Mouse (Mus musculus): ENCODE measurements around the gene Mex3d. TPM values are rescaled to one million over a fixed set of nuclear protein-coding genes. Genes with fewer than 3 reads are reported as not detected.

Mex3d gene
- polyA plus RNA-seq, 1 experiment: 34.9 TPM

- peaks cover 26% of the 10 kb centered on the region for H3K4me1 ChIP-seq (replicated peaks; ENCODE audit: control insufficient read depth, insufficient read depth, low read length)
- DNase-seq: no peak
- no peak overlapping the region for H3K27ac ChIP-seq (ENCODE audit: control insufficient read depth, insufficient read depth, low read length)
- TF ChIP-seq CTCF (IDR thresholded peaks at IDR 0.05; ENCODE audit: borderline replicate concordance, control insufficient read depth, extremely low read depth, insufficient read depth, low read length, poor library complexity) (no peak), POLR2A (IDR thresholded peaks at IDR 0.05; ENCODE audit: control insufficient read depth, extremely low read depth, insufficient read depth, low read length, poor library complexity) (no peak)
- H3K36me3 ChIP-seq (ENCODE audit: control insufficient read depth, insufficient read depth, low read length): peaks cover 38% of the 10 kb centered on the region
- 92% methylated on average over 9 of the region's 9 CpGs for WGBS
- peaks cover 8% of the 10 kb centered on the region; the same call in 1 of the 2 replicates for H3K27me3 ChIP-seq (ENCODE audit: control insufficient read depth, insufficient read depth, low read length)
- no peak overlapping the region for H3K4me3 ChIP-seq (ENCODE audit: control insufficient read depth, insufficient read depth, low read length)
Measured at GRCm38 (mm10) chr10:80390697-80391096, 3.2 kb upstream of the Mex3d start.

- peaks cover 8% of the 10 kb centered on the region; the same call in 1 of the 2 replicates for H3K27me3 ChIP-seq (ENCODE audit: control insufficient read depth, insufficient read depth, low read length)
- DNase-seq: no peak
- H3K36me3 ChIP-seq (ENCODE audit: control insufficient read depth, insufficient read depth, low read length): peaks cover 30% of the 10 kb centered on the region
- peaks cover 35% of the 10 kb centered on the region for H3K4me1 ChIP-seq (replicated peaks; ENCODE audit: control insufficient read depth, insufficient read depth, low read length)
- H3K27ac ChIP-seq (ENCODE audit: control insufficient read depth, insufficient read depth, low read length): no peak overlapping the region
- H3K4me3 ChIP-seq (ENCODE audit: control insufficient read depth, insufficient read depth, low read length): no peak overlapping the region
- WGBS: 69% methylated on average over 4 of the region's 4 CpGs
- TF ChIP-seq POLR2A (IDR thresholded peaks at IDR 0.05; ENCODE audit: control insufficient read depth, extremely low read depth, insufficient read depth, low read length, poor library complexity): no peak
- no peak for TF ChIP-seq CTCF (IDR thresholded peaks at IDR 0.05; ENCODE audit: borderline replicate concordance, control insufficient read depth, extremely low read depth, insufficient read depth, low read length, poor library complexity)
Measured at GRCm38 (mm10) chr10:80389185-80389708, 1.8 kb upstream of the Mex3d start.

GRCm38 (mm10) chr10:80388731-80389130 lies 1.3 kb upstream of the Mex3d start:
- H3K27me3 ChIP-seq (ENCODE audit: control insufficient read depth, insufficient read depth, low read length): peaks cover 8% of the 10 kb centered on the region; the same call in 1 of the 2 replicates
- WGBS: 58% methylated on average over 2 of the region's 2 CpGs

GRCm38 (mm10) chr10:80386735-80387471 lies 556 bp downstream of the Mex3d start:
- no peak for TF ChIP-seq CTCF (IDR thresholded peaks at IDR 0.05; ENCODE audit: borderline replicate concordance, control insufficient read depth, extremely low read depth, insufficient read depth, low read length, poor library complexity)
- 0 out of 2 replicates have a peak, but pooled peaks have one; percentile 4 for TF ChIP-seq POLR2A (IDR thresholded peaks at IDR 0.05; ENCODE audit: control insufficient read depth, extremely low read depth, insufficient read depth, low read length, poor library complexity)
- Histone ChIP-seq H3K4me3 (ENCODE audit: control insufficient read depth, insufficient read depth, low read length) (peak overlapping the region; percentile 50), H3K4me1 (replicated peaks; ENCODE audit: control insufficient read depth, insufficient read depth, low read length) (peaks cover 35% of the 10 kb centered on the region), H3K27ac (ENCODE audit: control insufficient read depth, insufficient read depth, low read length) (no peak overlapping the region), H3K36me3 (ENCODE audit: control insufficient read depth, insufficient read depth, low read length) (peaks cover 10% of the 10 kb centered on the region; the same call in 1 of the 2 replicates), H3K27me3 (ENCODE audit: control insufficient read depth, insufficient read depth, low read length) (peaks cover 8% of the 10 kb centered on the region; the same call in 1 of the 2 replicates)
- DNase-seq: peak; percentile 31
- WGBS: 7% methylated on average over 94 of the region's 94 CpGs

More at GRCm38 (mm10) chr10:80388731-80389130, 1.3 kb upstream of the Mex3d start:
- Histone ChIP-seq H3K4me1 (replicated peaks; ENCODE audit: control insufficient read depth, insufficient read depth, low read length) (peaks cover 35% of the 10 kb centered on the region), H3K4me3 (ENCODE audit: control insufficient read depth, insufficient read depth, low read length) (no peak overlapping the region), H3K36me3 (ENCODE audit: control insufficient read depth, insufficient read depth, low read length) (peaks cover 24% of the 10 kb centered on the region), H3K27ac (ENCODE audit: control insufficient read depth, insufficient read depth, low read length) (no peak overlapping the region)
- TF ChIP-seq CTCF (IDR thresholded peaks at IDR 0.05; ENCODE audit: borderline replicate concordance, control insufficient read depth, extremely low read depth, insufficient read depth, low read length, poor library complexity): no peak
- TF ChIP-seq POLR2A (IDR thresholded peaks at IDR 0.05; ENCODE audit: control insufficient read depth, extremely low read depth, insufficient read depth, low read length, poor library complexity): no peak
- DNase-seq: no peak

GRCm38 (mm10) chr10:80385811-80386734 lies 1.4 kb downstream of the Mex3d start:
- DNase-seq: no peak
- Histone ChIP-seq H3K36me3 (ENCODE audit: control insufficient read depth, insufficient read depth, low read length) (peaks cover 12% of the 10 kb centered on the region), H3K4me3 (ENCODE audit: control insufficient read depth, insufficient read depth, low read length) (peak overlapping the region; percentile 50), H3K27ac (ENCODE audit: control insufficient read depth, insufficient read depth, low read length) (no peak overlapping the region), H3K4me1 (replicated peaks; ENCODE audit: control insufficient read depth, insufficient read depth, low read length) (peaks cover 35% of the 10 kb centered on the region), H3K27me3 (ENCODE audit: control insufficient read depth, insufficient read depth, low read length) (peaks cover 8% of the 10 kb centered on the region; the same call in 1 of the 2 replicates)
- WGBS: 46% methylated on average over 34 of the region's 34 CpGs
- TF ChIP-seq CTCF (IDR thresholded peaks at IDR 0.05; ENCODE audit: borderline replicate concordance, control insufficient read depth, extremely low read depth, insufficient read depth, low read length, poor library complexity) (no peak), POLR2A (IDR thresholded peaks at IDR 0.05; ENCODE audit: control insufficient read depth, extremely low read depth, insufficient read depth, low read length, poor library complexity) (0 out of 2 replicates have a peak, but pooled peaks have one; percentile 10)

- Histone ChIP-seq H3K4me3 (ENCODE audit: control insufficient read depth, insufficient read depth, low read length) (no peak overlapping the region), H3K4me1 (replicated peaks; ENCODE audit: control insufficient read depth, insufficient read depth, low read length) (peaks cover 35% of the 10 kb centered on the region), H3K36me3 (ENCODE audit: control insufficient read depth, insufficient read depth, low read length) (peaks cover 13% of the 10 kb centered on the region), H3K27ac (ENCODE audit: control insufficient read depth, insufficient read depth, low read length) (no peak overlapping the region), H3K27me3 (ENCODE audit: control insufficient read depth, insufficient read depth, low read length) (peaks cover 8% of the 10 kb centered on the region; the same call in 1 of the 2 replicates)
- DNase-seq: no peak
- 82% methylated on average over 7 of the region's 7 CpGs for WGBS
- TF ChIP-seq CTCF (IDR thresholded peaks at IDR 0.05; ENCODE audit: borderline replicate concordance, control insufficient read depth, extremely low read depth, insufficient read depth, low read length, poor library complexity) (no peak), POLR2A (IDR thresholded peaks at IDR 0.05; ENCODE audit: control insufficient read depth, extremely low read depth, insufficient read depth, low read length, poor library complexity) (no peak)
Measured at GRCm38 (mm10) chr10:80385310-80385709, 2.1 kb downstream of the Mex3d start.
